Mouse (Mus musculus): ENCODE data around the gene Plscr2. TPM values are rescaled to one million over a fixed set of nuclear protein-coding genes. Genes with fewer than 3 reads are reported as not detected.

Gene Plscr2
- polyA plus RNA-seq, 1 experiment from 2014 or later, result 0.55 TPM

DNA sequence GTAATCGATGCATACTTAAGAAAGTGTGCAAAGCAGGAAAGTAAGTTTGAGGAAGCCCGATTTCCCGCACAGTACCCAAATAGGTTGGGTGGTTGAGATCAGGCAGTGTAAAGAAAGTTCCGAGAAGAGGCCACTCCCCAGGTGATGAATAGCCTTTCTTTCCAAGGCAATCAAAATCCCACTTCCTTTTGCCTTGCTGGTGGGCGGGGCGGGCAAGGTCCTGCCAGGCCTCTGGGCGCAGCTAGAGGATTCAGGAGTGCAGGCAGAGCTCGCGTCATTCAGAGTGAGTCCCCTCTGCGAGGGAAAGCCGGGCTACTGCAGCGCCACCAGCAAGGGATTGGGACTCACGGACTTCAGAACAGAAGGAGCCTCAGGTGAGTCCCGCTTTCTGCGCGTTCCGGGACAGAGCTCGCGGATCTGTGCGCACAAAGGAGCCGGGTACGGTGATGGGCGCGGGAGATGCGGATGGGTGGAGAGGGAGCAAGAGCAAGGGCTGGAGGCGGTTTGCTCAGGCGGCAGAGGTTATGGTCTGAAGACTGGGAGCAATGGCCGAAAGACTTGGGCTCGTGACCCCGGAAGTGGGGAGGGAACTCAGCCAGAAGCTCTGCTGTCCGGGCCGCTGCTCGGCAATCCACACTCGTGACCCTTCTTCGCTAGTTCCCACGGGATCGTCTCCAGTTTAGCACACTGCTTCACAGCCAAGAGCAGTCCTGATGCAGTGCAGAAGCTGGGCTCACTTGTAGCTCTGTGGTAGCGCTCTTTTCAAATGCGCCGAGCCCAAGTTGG is 25.2 kb upstream of the Plscr2 start:
- WGBS, result under 1% methylated on average over 40 of the region's 40 CpGs
- H3K4me1 ChIP-seq (replicated peaks; ENCODE audit: control insufficient read depth, insufficient read depth, low read length), result peaks cover 8% of the 10 kb centered on the region
- H3K9me3 ChIP-seq (ENCODE audit: control insufficient read depth, low read length), result no peaks in the 10 kb centered on the region

DNA sequence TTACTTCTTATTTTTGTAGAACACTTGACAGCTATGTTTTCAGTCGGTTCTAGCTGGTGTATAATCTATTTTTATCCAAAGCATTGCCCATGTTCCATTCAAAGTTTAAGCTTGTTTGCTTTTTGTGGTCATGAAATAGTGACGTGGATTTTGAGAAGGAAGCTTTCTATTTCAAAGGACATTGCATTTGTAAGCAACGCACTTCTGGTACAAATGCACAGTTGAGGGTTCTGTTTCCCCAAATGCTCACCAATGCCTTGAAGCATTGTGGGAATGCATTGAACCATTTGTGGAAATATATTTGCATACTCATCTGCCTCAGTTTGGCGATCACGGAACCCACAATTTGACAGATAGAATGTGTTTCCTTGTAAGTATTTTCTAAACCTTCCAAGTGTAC is 22.7 kb upstream of the Plscr2 start:
- Histone ChIP-seq H3K4me1 (replicated peaks; ENCODE audit: control insufficient read depth, insufficient read depth, low read length) (peaks cover 8% of the 10 kb centered on the region), H3K27ac (ENCODE audit: low read depth, low read length) (no peak overlapping the region), H3K9me3 (ENCODE audit: control insufficient read depth, low read length) (no peaks in the 10 kb centered on the region), H3K4me3 (ENCODE audit: low read depth, low read length) (no peak overlapping the region), H3K9ac (ENCODE audit: low read depth, low read length) (no peak overlapping the region), H3K4me2 (no peak overlapping the region), H3K27me3 (replicated peaks; ENCODE audit: control insufficient read depth, insufficient read depth, low read length) (no peaks in the 10 kb centered on the region), H3K36me3 (ENCODE audit: control insufficient read depth, insufficient read depth, low read length) (no peaks in the 10 kb centered on the region; the same call in 1 of the 2 replicates)
- ATAC-seq (replicated peaks; ENCODE audit: low FRiP score), result no peak
- no peak for DNase-seq (ENCODE audit: low spot score)
- WGBS, result 72% methylated on average over 5 of the region's 5 CpGs

More for the DNA sequence above, 25.2 kb upstream of the Plscr2 start:
- peak overlapping the region; percentile 73 for H3K4me3 ChIP-seq (ENCODE audit: low read depth, low read length)
- DNase-seq (ENCODE audit: low spot score) (peak; percentile 78), ATAC-seq (replicated peaks; ENCODE audit: low FRiP score) (peak; percentile 82)
- peak overlapping the region; percentile 72 for H3K4me2 ChIP-seq
- peak overlapping the region; percentile 87 for H3K27ac ChIP-seq (ENCODE audit: low read depth, low read length)
- H3K27me3 ChIP-seq (replicated peaks; ENCODE audit: control insufficient read depth, insufficient read depth, low read length), result no peaks in the 10 kb centered on the region
- H3K9ac ChIP-seq (ENCODE audit: low read depth, low read length), result peak overlapping the region; percentile 83
- H3K36me3 ChIP-seq (ENCODE audit: control insufficient read depth, insufficient read depth, low read length), result no peaks in the 10 kb centered on the region

DNA sequence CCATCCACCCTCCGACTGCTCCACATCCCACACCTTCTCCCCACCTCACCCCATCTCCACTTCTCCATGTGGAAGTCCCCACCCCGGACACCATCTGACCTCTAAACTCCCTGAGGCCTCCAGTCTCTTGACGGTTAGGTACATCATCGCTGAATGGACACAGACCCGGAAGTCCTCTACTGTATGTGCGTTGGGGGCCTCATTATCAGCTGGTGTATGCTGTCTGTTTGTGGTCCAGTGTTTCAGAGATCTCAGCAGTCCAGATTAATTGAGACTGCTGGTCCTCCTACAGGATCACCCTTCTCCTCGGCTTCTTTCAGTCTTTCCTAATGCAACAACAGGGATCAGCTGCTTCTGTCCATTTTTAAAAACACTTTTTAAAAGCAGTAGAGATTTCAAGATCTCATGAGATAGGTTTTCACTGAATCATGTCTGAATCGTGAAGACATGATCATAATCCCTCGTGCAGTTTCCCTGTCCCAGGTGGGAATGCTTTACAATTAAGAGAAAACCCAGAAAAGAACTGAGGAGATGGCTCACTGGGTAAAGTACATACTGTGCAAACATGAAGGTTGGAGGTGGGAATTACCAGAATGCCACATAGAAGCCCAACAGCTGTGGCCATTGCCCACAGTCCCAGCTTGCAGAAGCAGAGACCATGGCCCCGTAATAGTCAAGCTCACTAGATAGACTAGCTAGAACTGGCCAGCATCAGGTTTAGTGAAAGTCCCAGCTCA is 21.6 kb upstream of the Plscr2 start:
- H3K9ac ChIP-seq (ENCODE audit: low read depth, low read length), result no peak overlapping the region
- H3K4me1 ChIP-seq (replicated peaks; ENCODE audit: control insufficient read depth, insufficient read depth, low read length), result peaks cover 8% of the 10 kb centered on the region
- no peak for DNase-seq (ENCODE audit: low spot score)
- WGBS, result 76% methylated on average over 10 of the region's 10 CpGs
- H3K27me3 ChIP-seq (replicated peaks; ENCODE audit: control insufficient read depth, insufficient read depth, low read length), result no peaks in the 10 kb centered on the region
- H3K4me3 ChIP-seq (ENCODE audit: low read depth, low read length), result no peak overlapping the region
- H3K9me3 ChIP-seq (ENCODE audit: control insufficient read depth, low read length), result no peaks in the 10 kb centered on the region
- no peak overlapping the region for H3K27ac ChIP-seq (ENCODE audit: low read depth, low read length)
- no peak for ATAC-seq (replicated peaks; ENCODE audit: low FRiP score)
- H3K36me3 ChIP-seq (ENCODE audit: control insufficient read depth, insufficient read depth, low read length), result no peaks in the 10 kb centered on the region; the same call in 1 of the 2 replicates
- H3K4me2 ChIP-seq, result peak overlapping the region; percentile 33

DNA sequence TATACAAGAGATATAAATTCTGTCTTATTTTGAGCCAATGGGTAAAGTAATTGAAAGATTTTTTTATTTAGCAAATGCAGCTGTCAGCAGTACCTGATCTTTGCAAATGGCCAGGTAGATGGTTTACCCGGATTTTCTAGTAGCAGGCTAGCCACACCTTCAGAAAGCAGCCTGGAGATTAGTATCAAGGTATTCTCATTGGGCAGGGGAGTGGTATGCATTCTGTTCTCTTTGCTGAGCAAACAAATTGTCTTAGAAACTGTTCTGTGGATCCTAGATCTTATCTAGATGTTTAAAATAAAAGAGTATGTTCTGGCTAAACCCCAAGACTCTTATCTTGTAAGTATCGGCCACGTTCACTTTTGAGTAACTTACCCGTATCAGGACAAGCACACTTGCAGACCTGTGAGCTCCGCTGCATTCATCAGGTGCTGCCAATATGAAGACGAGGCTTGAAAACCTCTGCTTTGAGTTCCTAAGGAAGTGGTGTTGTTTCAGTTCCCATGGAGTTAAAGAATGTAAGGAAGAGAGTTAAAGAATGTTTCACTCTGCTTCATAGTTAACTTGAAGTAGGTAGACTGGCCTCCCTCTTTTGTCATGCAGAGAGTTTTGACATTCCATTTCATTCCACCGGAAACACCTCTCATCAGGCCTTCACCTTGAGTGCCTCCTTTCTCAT is 14.8 kb upstream of the Plscr2 start:
- H3K27ac ChIP-seq (ENCODE audit: low read depth, low read length), result no peak overlapping the region
- H3K4me2 ChIP-seq, result no peak overlapping the region
- peaks cover 2% of the 10 kb centered on the region; the same call in 1 of the 2 replicates for H3K36me3 ChIP-seq (ENCODE audit: control insufficient read depth, insufficient read depth, low read length)
- 69% methylated on average over 7 of the region's 7 CpGs for WGBS
- H3K4me3 ChIP-seq (ENCODE audit: low read depth, low read length), result no peak overlapping the region
- H3K4me1 ChIP-seq (replicated peaks; ENCODE audit: control insufficient read depth, insufficient read depth, low read length), result no peaks in the 10 kb centered on the region
- DNase-seq (ENCODE audit: low spot score) (no peak), ATAC-seq (replicated peaks; ENCODE audit: low FRiP score) (no peak)
- H3K27me3 ChIP-seq (replicated peaks; ENCODE audit: control insufficient read depth, insufficient read depth, low read length), result no peaks in the 10 kb centered on the region
- no peak overlapping the region for H3K9ac ChIP-seq (ENCODE audit: low read depth, low read length)
- no peaks in the 10 kb centered on the region for H3K9me3 ChIP-seq (ENCODE audit: control insufficient read depth, low read length)

DNA sequence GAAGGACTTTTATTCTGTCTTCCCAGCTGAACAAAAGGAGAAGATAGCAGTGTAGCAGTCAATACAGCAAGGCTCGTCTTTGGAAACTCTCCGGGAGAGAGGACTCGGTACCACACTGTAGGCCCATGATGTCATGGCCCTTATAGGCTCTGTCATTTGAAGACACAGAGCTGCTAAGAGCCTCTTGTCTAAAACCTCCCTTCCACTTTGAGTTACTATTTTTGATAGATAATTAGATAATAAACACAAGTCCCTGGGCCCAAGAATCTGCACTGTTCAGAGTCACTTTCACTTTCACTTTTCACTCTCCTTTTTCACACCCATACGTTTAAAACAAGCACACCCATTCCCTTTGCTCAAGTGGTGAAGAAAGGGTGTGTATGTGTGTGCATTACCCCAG is 9.7 kb upstream of the Plscr2 start:
- Histone ChIP-seq H3K27me3 (replicated peaks; ENCODE audit: control insufficient read depth, insufficient read depth, low read length) (no peaks in the 10 kb centered on the region), H3K4me3 (ENCODE audit: low read depth, low read length) (no peak overlapping the region), H3K9me3 (ENCODE audit: control insufficient read depth, low read length) (no peaks in the 10 kb centered on the region), H3K27ac (ENCODE audit: low read depth, low read length) (no peak overlapping the region), H3K4me1 (replicated peaks; ENCODE audit: control insufficient read depth, insufficient read depth, low read length) (no peaks in the 10 kb centered on the region), H3K36me3 (ENCODE audit: control insufficient read depth, insufficient read depth, low read length) (peaks cover 8% of the 10 kb centered on the region; the same call in 1 of the 2 replicates), H3K9ac (ENCODE audit: low read depth, low read length) (no peak overlapping the region), H3K4me2 (peak overlapping the region; percentile 40; the same call in 1 of the 2 replicates)
- DNase-seq (ENCODE audit: low spot score), result no peak
- 84% methylated on average over 4 of the region's 4 CpGs for WGBS
- ATAC-seq (replicated peaks; ENCODE audit: low FRiP score), result 0 out of 2 replicates have a peak, but pooled peaks have one; percentile 19

DNA sequence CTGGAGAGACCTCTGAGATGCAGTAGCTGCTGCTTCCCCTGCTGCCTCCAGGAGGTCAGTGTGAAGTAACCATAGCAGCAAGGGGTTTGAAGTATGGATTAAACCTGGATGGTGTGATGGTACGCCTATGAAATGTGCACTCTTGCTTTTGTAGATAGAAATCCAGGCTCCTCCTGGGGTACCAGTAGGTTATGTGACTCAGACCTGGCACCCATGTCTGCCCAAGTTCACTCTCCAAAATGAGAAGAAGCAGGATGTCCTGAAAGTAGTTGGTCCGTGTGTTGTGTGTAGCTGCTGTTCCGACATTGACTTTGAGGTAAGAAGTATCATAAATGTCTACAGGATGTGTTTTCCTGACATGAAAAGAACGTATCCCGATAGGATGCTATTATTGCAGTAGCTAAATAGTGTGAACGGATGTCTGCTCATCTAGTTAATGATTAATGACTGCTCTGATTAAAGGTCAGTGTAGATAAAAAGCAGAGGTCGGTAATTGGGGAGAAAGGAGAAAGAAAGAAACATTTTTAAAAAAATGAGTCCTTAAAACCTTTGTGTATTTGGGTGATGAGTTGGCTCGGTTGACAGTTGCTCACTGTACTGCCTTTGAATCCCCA is 8.7 kb upstream of the Plscr2 start:
- Histone ChIP-seq H3K9ac (ENCODE audit: low read depth, low read length) (no peak overlapping the region), H3K36me3 (ENCODE audit: control insufficient read depth, insufficient read depth, low read length) (peaks cover 9% of the 10 kb centered on the region; the same call in 1 of the 2 replicates), H3K4me2 (no peak overlapping the region), H3K27ac (ENCODE audit: low read depth, low read length) (no peak overlapping the region), H3K4me3 (ENCODE audit: low read depth, low read length) (no peak overlapping the region), H3K9me3 (ENCODE audit: control insufficient read depth, low read length) (no peaks in the 10 kb centered on the region), H3K4me1 (replicated peaks; ENCODE audit: control insufficient read depth, insufficient read depth, low read length) (no peaks in the 10 kb centered on the region), H3K27me3 (replicated peaks; ENCODE audit: control insufficient read depth, insufficient read depth, low read length) (no peaks in the 10 kb centered on the region)
- ATAC-seq (replicated peaks; ENCODE audit: low FRiP score) (peak; percentile 41), DNase-seq (ENCODE audit: low spot score) (no peak)
- WGBS, result 72% methylated on average over 8 of the region's 8 CpGs

DNA sequence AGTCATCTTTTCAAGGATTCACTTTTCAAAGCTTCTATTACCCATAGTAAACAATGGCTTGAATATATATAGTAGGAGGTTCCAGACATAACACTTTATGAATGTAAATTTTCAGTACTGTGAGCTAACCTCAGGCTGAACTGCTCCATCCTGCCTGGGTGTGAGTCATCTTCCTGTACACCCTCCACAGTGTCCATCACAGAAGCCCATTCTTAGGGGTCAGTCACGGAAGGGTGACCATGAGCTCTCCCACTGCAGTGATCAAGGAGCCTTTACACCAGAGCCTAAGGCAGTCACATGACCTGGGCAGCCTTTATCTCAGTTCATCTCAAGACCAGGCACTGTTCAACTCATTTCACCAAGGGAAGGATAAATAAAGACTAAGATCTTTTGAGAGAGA is 7.7 kb upstream of the Plscr2 start:
- peaks cover 9% of the 10 kb centered on the region; the same call in 1 of the 2 replicates for H3K36me3 ChIP-seq (ENCODE audit: control insufficient read depth, insufficient read depth, low read length)
- 63% methylated on average over 1 of the region's 1 CpGs for WGBS
- no peak for ATAC-seq (replicated peaks; ENCODE audit: low FRiP score)

DNA sequence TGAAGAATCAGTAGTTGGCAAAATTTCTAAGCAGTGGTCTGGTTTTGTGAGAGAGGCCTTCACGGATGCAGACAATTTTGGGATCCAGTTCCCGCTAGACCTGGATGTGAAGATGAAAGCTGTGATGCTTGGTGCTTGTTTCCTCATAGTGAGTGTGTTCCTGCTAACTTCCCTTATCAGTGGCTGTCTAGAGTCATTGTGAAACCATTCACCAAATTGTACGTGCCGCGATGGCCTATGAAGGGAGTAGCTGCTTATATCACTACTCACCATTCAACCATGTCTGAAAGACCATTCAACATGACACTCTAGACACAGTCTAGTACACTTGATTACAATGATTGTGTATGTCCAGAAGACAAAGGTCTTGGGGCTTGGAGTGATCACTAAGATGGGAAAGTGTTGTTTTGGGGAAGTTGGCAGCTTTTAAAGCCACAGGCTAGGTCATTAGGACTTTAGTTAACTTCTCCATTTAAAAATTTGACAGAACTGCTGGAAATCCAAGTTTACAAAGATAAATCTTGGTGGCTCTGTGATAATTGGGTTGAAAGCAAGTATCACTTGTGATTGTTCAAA is 5.5 kb upstream of the Plscr2 start:
- Histone ChIP-seq H3K4me1 (replicated peaks; ENCODE audit: control insufficient read depth, insufficient read depth, low read length) (peaks cover 10% of the 10 kb centered on the region), H3K9ac (ENCODE audit: low read depth, low read length) (no peak overlapping the region), H3K9me3 (ENCODE audit: control insufficient read depth, low read length) (no peaks in the 10 kb centered on the region), H3K36me3 (ENCODE audit: control insufficient read depth, insufficient read depth, low read length) (peaks cover 9% of the 10 kb centered on the region; the same call in 1 of the 2 replicates), H3K4me3 (ENCODE audit: low read depth, low read length) (no peak overlapping the region), H3K27me3 (replicated peaks; ENCODE audit: control insufficient read depth, insufficient read depth, low read length) (no peaks in the 10 kb centered on the region), H3K27ac (ENCODE audit: low read depth, low read length) (no peak overlapping the region), H3K4me2 (no peak overlapping the region)
- 80% methylated on average over 5 of the region's 5 CpGs for WGBS
- ATAC-seq (replicated peaks; ENCODE audit: low FRiP score) (no peak), DNase-seq (ENCODE audit: low spot score) (no peak)

More for the DNA sequence above, 7.7 kb upstream of the Plscr2 start:
- no peaks in the 10 kb centered on the region for H3K27me3 ChIP-seq (replicated peaks; ENCODE audit: control insufficient read depth, insufficient read depth, low read length)
- no peaks in the 10 kb centered on the region for H3K4me1 ChIP-seq (replicated peaks; ENCODE audit: control insufficient read depth, insufficient read depth, low read length)
- H3K4me3 ChIP-seq (ENCODE audit: low read depth, low read length), result no peak overlapping the region
- H3K9me3 ChIP-seq (ENCODE audit: control insufficient read depth, low read length), result no peaks in the 10 kb centered on the region
- H3K4me2 ChIP-seq, result no peak overlapping the region
- no peak for DNase-seq (ENCODE audit: low spot score)
- H3K27ac ChIP-seq (ENCODE audit: low read depth, low read length), result no peak overlapping the region
- H3K9ac ChIP-seq (ENCODE audit: low read depth, low read length), result no peak overlapping the region

All from liver, embryonic 11.5 days (tissue).